Mouse (Mus musculus) forebrain, embryonic 16.5 days (tissue): ENCODE measurements around the gene Podxl2. TPM values are rescaled to one million over a fixed set of nuclear protein-coding genes. Genes with fewer than 3 reads are reported as not detected.

Experiments
- ATAC-seq: fragments of 200-750 bp; cut with Nextera tagmentation; 2 replicates; pipeline ENCODE4 v1.8.0; 2017; ENCODE audit warnings: mild to moderate bottlenecking, moderate library complexity
- H3K27ac ChIP-seq: fragments of 300-500 bp; sonication (generic); 2 replicates; pipeline ENCODE4 v1.5.1; 2014; ENCODE audit warnings: low read length, control low read depth
- H3K27me3 ChIP-seq: fragments of 300-500 bp; sonication (generic); replicated peaks from 2 replicates; pipeline ENCODE4 v1.6.1; 2014; ENCODE audit warnings: low read length; ENCODE audit not compliant: control insufficient read depth, insufficient read depth
- H3K36me3 ChIP-seq: fragments of 300-500 bp; sonication (generic); 2 replicates; pipeline ENCODE4 v1.6.1; 2014; ENCODE audit not compliant: control insufficient read depth, insufficient read depth
- H3K4me1 ChIP-seq: fragments of 300-500 bp; sonication (generic); replicated peaks from 2 replicates; pipeline ENCODE4 v1.6.1; 2014; ENCODE audit warnings: low read length; ENCODE audit not compliant: control insufficient read depth, insufficient read depth
- H3K4me2 ChIP-seq: fragments of 300-500 bp; sonication (generic); 2 replicates; pipeline ENCODE4 v1.6.1; 2014; ENCODE audit warnings: mild to moderate bottlenecking, low read length, control low read depth
- H3K4me3 ChIP-seq: fragments of 300-500 bp; sonication (generic); replicated peaks from 2 replicates; pipeline ENCODE4 v1.5.1; 2014; ENCODE audit warnings: mild to moderate bottlenecking, low read length, control low read depth
- H3K9ac ChIP-seq: fragments of 300-500 bp; sonication (generic); replicated peaks from 2 replicates; pipeline ENCODE4 v1.6.1; 2014; ENCODE audit warnings: low read depth, low read length, control low read depth
- H3K9me3 ChIP-seq: fragments of 300-500 bp; sonication (generic); 2 replicates; pipeline ENCODE4 v1.6.1; 2016; ENCODE audit warnings: low read length; ENCODE audit not compliant: control insufficient read depth
- WGBS: fragments of 180-500 bp; shearing (Covaris S2); extraction: QIAGEN DNeasy Blood & Tissue Kit; methylation state at CpG from one replicate; pipeline ENCODE4 v1.1.7; 2014; 5-methylcytosine and 5-hydroxymethylcytosine counted together
- polyA plus RNA-seq: library from polyadenylated mRNA; unstranded; fragments of >200 nt; fragmentation: Nextera tagmentation; extraction: Ambion mirVana; gene quantifications from 2 replicates; pipeline ENCODE4 v1.2.1, GENCODE M21; 2015

The Podxl2 gene
- polyA plus RNA-seq: 592 and 647 TPM in 2 replicates

DNA sequence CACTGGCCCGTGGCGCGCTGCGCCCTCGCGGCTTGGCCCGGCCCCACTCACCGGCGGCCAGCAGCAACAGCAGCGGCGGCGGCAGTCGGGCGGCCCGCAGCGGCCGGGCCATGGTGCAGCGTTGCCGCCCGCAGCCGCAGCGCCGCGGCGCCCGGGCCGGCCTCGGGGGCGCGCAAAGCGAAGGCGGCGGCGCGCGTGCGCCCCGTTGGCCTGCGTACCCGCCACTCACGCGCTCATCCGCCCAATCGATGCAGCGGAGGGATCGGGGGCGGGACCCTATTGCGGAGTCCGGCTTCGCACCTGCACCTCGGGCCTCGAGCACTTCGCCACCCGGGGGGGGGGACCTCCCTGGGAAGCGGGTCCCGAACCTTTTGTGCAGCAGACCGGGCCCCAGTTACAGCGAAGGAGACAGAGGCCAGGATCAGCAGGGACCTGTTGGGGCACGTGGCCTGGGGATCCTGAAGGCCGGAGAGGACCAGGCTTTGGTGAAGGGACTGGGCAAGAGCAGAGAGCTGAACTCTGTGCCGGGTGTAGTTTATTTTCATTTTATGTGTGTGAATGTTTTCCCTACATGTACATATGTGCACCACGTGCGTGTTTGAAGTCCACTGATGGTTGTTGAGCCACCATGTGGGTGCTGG is at the start of gene Podxl2:
Gene Podxl2, minus strand, starts transcription at position 177 of the 641 bp plus-strand sequence.
- peak; percentile 64 for ATAC-seq
- 4% methylated on average over 51 of the region's 63 CpGs for WGBS
- Histone ChIP-seq H3K4me2 (peak within 1 kb of the TSS; percentile 87), H3K27ac (peak within 1 kb of the TSS; percentile 95), H3K36me3 (no peaks in the 10 kb centered on the region), H3K9ac (peak within 1 kb of the TSS; percentile 98), H3K9me3 (no peaks in the 10 kb centered on the region), H3K4me1 (peaks cover 36% of the 10 kb centered on the region), H3K4me3 (peak within 1 kb of the TSS; percentile 93), H3K27me3 (no peaks in the 10 kb centered on the region)

DNA sequence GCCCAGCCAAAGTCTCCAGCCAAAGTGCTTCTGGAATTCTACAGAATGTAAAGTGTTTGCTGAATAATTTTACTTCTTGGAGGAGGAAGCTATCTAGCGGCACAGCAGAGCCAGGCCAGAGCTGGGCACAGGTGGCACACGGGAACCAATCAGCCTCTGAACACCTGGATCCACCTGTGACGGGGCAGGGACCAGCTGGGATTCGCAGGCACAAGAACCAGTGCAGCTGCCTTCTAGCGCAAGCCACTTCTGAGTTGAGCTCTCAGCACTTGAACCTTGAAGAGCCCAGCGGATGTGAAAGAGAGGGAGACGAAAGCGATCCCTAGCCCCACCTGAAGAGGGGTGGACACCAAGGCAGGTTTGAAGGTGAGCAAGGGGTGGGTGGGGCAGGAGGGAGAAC is 44.0 kb upstream of the Podxl2 start:
- Histone ChIP-seq H3K4me3 (no peak overlapping the region), H3K4me1 (peaks cover 5% of the 10 kb centered on the region; the same call in 1 of the 2 replicates), H3K9me3 (no peaks in the 10 kb centered on the region), H3K9ac (no peak overlapping the region), H3K4me2 (no peak overlapping the region), H3K27me3 (no peaks in the 10 kb centered on the region), H3K27ac (no peak overlapping the region), H3K36me3 (no peaks in the 10 kb centered on the region)
- ATAC-seq: no peak
- WGBS: 77% methylated on average over 8 of the region's 8 CpGs

DNA sequence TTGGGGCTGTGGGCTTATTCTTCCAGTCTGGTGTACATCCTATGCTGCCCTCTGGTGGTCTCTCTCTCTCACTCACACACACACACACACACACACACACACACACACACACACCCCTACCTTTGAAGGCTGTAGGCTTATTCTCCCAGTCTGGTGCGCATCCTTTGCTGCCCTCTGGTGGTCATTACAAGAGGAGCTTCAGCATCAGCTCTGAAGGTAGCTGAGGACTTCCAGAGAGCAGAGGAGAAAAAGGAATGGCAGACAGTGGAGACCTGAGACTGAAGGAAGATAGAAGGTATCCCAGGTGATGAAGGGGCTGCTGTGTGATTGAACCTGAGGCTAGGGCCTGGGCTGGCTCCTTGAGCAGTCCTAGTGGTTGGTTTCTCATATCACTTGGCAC is 41.3 kb upstream of the Podxl2 start:
- 47% methylated on average over 1 of the region's 1 CpGs for WGBS
- H3K27me3 ChIP-seq: no peaks in the 10 kb centered on the region
- no peak overlapping the region for H3K4me2 ChIP-seq
- no peaks in the 10 kb centered on the region for H3K9me3 ChIP-seq
- H3K9ac ChIP-seq: no peak overlapping the region
- no peak overlapping the region for H3K27ac ChIP-seq
- peak; percentile 5; the same call in 1 of the 2 replicates for ATAC-seq
- H3K4me3 ChIP-seq: no peak overlapping the region
- no peaks in the 10 kb centered on the region for H3K36me3 ChIP-seq
- peaks cover 7% of the 10 kb centered on the region; the same call in 1 of the 2 replicates for H3K4me1 ChIP-seq

DNA sequence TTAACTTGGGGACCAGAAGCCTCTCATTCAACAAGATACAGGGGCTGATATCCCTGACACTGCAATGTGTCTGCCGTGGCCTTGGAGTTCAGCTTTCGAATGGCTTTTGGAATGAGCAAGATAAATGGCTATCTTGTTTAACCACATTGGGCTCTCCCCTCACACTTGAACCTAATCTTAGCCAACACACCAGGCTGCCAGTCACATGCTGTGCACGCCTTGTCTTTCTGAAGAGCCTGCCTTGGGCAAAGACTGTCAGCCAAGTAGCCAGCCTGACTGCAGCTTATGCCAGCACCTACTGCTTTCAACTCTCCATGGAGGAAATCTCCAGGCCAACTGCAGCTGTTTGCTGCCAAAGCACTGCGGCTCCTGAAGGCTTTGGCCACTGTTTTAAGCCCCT is 40.7 kb upstream of the Podxl2 start:
- H3K27ac ChIP-seq: no peak overlapping the region
- WGBS: 72% methylated on average over 4 of the region's 4 CpGs
- no peaks in the 10 kb centered on the region for H3K27me3 ChIP-seq

DNA sequence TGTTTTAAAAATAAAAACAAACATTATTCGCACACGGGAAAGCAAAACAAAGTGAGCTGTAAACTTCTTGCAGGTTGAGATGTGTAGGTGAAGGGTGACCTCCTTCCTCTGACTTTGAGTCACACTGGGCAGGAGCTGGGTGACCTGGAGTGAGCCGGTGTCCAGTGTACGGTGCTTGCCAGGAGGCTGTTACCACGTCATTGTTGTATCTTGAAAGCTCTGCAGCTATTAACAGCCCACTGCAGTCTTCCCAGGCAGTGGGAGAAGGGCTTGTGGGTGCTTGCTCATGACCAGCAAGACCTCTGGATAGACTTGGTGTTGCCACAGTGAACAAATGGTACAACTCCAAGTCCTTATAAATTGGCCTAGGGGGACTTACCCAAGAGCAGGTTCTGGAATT is 40.0 kb upstream of the Podxl2 start:
- Histone ChIP-seq H3K4me2 (no peak overlapping the region), H3K36me3 (no peaks in the 10 kb centered on the region), H3K27me3 (no peaks in the 10 kb centered on the region), H3K9ac (no peak overlapping the region), H3K4me1 (peaks cover 7% of the 10 kb centered on the region; the same call in 1 of the 2 replicates), H3K9me3 (no peaks in the 10 kb centered on the region), H3K4me3 (no peak overlapping the region), H3K27ac (no peak overlapping the region)
- ATAC-seq: no peak
- WGBS: 72% methylated on average over 5 of the region's 5 CpGs

More for the DNA sequence above, 40.7 kb upstream of the Podxl2 start:
- H3K9me3 ChIP-seq: no peaks in the 10 kb centered on the region
- no peak overlapping the region for H3K4me3 ChIP-seq
- peak; percentile 57 for ATAC-seq
- no peaks in the 10 kb centered on the region for H3K36me3 ChIP-seq
- no peak overlapping the region for H3K9ac ChIP-seq
- peaks cover 7% of the 10 kb centered on the region; the same call in 1 of the 2 replicates for H3K4me1 ChIP-seq
- H3K4me2 ChIP-seq: no peak overlapping the region

DNA sequence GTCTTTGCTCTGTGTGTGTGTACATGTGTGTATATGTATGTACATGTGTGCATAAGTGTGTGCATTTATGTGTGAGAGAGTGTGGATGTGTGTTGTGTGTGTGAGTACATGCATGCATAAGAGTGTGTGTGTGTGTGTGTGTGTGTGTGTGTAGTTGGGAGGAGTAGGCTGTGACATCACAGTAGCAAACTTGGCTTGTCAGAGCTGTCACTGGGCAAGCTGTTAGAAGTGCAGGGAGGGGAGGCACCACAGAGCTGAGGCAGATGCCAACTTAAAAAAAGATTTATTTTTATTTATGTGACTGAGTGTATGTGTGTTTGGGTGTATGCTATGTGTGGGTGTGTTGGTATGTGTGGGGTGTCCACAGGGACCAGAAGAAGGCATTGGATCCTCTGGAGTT is 38.6 kb upstream of the Podxl2 start:
- H3K27ac ChIP-seq: no peak overlapping the region
- ATAC-seq: 0 out of 2 replicates have a peak, but pooled peaks have one; percentile 24

DNA sequence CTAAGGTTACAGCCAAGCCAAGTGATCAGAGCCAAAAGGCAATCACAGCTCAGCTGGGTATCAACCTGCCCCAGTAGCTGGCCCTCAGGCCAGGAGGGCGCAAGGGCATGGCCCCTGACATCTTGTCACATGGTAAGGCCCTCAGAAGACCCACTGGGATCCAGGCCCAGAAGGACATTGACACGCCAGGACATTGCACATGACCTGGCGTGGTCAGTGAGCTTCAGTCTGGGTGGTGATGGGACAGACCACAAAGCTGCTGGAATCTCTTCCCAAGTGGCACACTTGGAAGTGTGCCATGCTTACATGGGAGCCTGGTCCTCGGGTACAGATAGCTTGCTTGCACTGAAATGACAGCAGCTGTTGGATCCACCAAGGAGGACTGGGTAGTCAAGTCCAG is 38.2 kb upstream of the Podxl2 start:
- H3K27me3 ChIP-seq: no peaks in the 10 kb centered on the region
- H3K36me3 ChIP-seq: no peaks in the 10 kb centered on the region
- no peak overlapping the region for H3K4me3 ChIP-seq
- H3K9ac ChIP-seq: no peak overlapping the region
- no peak overlapping the region for H3K27ac ChIP-seq
- no peak overlapping the region for H3K4me2 ChIP-seq
- ATAC-seq: no peak
- 0 out of 2 replicates have a peak, but pooled peaks cover 2% of the 10 kb centered on the region for H3K4me1 ChIP-seq
- WGBS: 89% methylated on average over 4 of the region's 4 CpGs
- H3K9me3 ChIP-seq: no peaks in the 10 kb centered on the region

More for the DNA sequence above, 38.6 kb upstream of the Podxl2 start:
- no peaks in the 10 kb centered on the region for H3K27me3 ChIP-seq
- H3K4me3 ChIP-seq: no peak overlapping the region
- no peaks in the 10 kb centered on the region for H3K9me3 ChIP-seq
- no peaks in the 10 kb centered on the region for H3K36me3 ChIP-seq
- no peak overlapping the region for H3K4me2 ChIP-seq
- no peak overlapping the region for H3K9ac ChIP-seq
- H3K4me1 ChIP-seq: 0 out of 2 replicates have a peak, but pooled peaks cover 2% of the 10 kb centered on the region

DNA sequence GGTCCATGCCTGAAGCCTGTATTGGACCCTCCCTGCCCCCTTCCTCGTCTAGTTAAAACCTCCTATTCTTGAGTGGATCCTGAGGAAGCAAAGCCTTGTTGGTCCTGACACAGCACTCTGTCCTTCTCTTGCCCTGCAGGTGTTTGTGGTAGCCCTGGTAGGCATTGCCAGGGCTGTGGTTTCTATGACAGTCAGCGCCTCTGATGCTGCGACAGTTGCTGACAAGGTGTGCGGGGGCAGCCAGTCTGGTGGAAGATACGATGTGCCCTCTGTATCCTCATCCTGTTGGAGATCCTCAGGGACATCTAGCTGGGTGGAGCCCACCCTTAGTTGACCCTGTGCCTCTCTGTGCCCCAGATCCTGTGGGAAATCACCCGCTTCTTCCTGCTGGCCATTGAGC is 34.3 kb upstream of the Podxl2 start:
- no peaks in the 10 kb centered on the region for H3K36me3 ChIP-seq
- H3K27ac ChIP-seq: no peak overlapping the region
- no peak overlapping the region for H3K4me2 ChIP-seq
- peaks cover 9% of the 10 kb centered on the region; the same call in 1 of the 2 replicates for H3K4me1 ChIP-seq
- H3K9ac ChIP-seq: no peak overlapping the region
- no peaks in the 10 kb centered on the region for H3K27me3 ChIP-seq
- 91% methylated on average over 6 of the region's 6 CpGs for WGBS
- ATAC-seq: no peak
- no peaks in the 10 kb centered on the region for H3K9me3 ChIP-seq
- no peak overlapping the region for H3K4me3 ChIP-seq

DNA sequence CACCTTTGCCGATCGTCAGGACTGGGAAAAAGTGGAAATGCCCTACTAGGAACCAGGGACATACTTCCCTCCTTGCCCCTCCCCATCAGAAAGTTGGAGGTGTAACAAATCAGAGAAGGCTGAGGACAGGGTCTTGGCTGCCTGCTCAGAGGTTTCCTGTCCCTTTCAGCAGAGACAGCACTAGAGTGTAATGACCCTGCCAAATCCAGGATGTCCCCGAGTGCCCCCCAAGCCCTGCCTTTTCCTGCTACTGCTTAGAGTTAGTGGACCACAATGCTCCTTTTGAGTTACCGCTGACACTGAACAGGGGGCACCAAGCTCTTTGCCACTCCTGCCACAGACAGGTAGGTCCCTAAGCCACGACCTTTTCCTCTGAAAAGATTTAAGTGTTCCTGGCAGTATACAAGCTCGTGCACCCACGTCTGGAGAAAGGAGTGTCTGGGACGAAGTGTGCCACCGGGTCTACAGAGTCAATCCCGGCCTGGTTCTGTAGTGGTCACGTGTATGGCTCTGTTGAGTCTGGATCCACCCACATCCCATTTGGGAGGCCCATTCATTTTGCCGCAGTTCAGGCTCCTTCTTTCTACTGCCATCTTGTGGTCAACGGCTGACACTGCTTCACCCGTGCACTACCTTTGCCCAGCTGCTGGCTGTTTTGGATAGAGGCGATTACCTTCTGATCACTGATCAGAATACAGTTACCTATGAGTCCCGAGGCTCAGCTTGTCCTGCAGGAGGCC is 31.7 kb upstream of the Podxl2 start:
- H3K9me3 ChIP-seq: no peaks in the 10 kb centered on the region
- H3K4me2 ChIP-seq: peak overlapping the region; percentile 20; the same call in 1 of the 2 replicates
- WGBS: 16% methylated on average over 16 of the region's 16 CpGs
- H3K27ac ChIP-seq: no peak overlapping the region
- H3K4me1 ChIP-seq: peaks cover 20% of the 10 kb centered on the region
- H3K27me3 ChIP-seq: no peaks in the 10 kb centered on the region
- ATAC-seq: no peak
- no peak overlapping the region for H3K4me3 ChIP-seq
- H3K9ac ChIP-seq: no peak overlapping the region
- H3K36me3 ChIP-seq: no peaks in the 10 kb centered on the region
